Mouse (Mus musculus) neural tube, embryonic 11.5 days (tissue): ENCODE data around the gene Gm47969. TPM values are rescaled to one million over a fixed set of nuclear protein-coding genes. Genes with fewer than 3 reads are reported as not detected.

Source experiments
- polyA plus RNA-seq: library from polyadenylated mRNA; unstranded; fragments of >200 nt; fragmentation: Nextera tagmentation; extraction: Ambion mirVana; gene quantifications from 2 replicates; pipeline ENCODE4 v1.2.1, GENCODE M21; 2014

Gene Gm47969
- polyA plus RNA-seq, 1 experiment from 2014 or later = not detected

Other genes with a start within 250 kb of the Gm47969 start
- gene Agfg1, start 205.4 kb upstream of the Gm47969 start, polyA plus RNA-seq = 55.0 and 58.4 TPM in 2 replicates
- gene A030005L19Rik, start 131.6 kb upstream of the Gm47969 start, polyA plus RNA-seq = not detected in 2 replicates
- gene A030014E15Rik, start 120.0 kb upstream of the Gm47969 start, polyA plus RNA-seq = not detected in 2 replicates
- gene Gm6217, start 113.5 kb upstream of the Gm47969 start, polyA plus RNA-seq = not detected in 2 replicates
- not detected in 2 replicates for gene A030003K21Rik, start 101.5 kb upstream of the Gm47969 start, polyA plus RNA-seq
- not detected in 2 replicates for gene Gm7544, start 88.9 kb upstream of the Gm47969 start, polyA plus RNA-seq
- gene Gm47955, start 84.6 kb upstream of the Gm47969 start, polyA plus RNA-seq = not detected in 2 replicates
- not detected in 2 replicates for gene Gm47959, start 44.4 kb upstream of the Gm47969 start, polyA plus RNA-seq
- 0.41 and 0.72 TPM in 2 replicates for gene Slc19a3, start 6.5 kb upstream of the Gm47969 start, polyA plus RNA-seq
- gene Krtap28-10, start 2.5 kb upstream of the Gm47969 start, polyA plus RNA-seq = not detected in 2 replicates
- gene A030005K14Rik, start 14.4 kb downstream of the Gm47969 start, polyA plus RNA-seq = not detected in 2 replicates
- not detected in 2 replicates for gene Krtap28-13, start 16.0 kb downstream of the Gm47969 start, polyA plus RNA-seq
- gene Ccl20, start 71.8 kb downstream of the Gm47969 start, polyA plus RNA-seq = not detected in 2 replicates
- not detected in 2 replicates for gene Daw1, start 114.8 kb downstream of the Gm47969 start, polyA plus RNA-seq